Mouse (Mus musculus): ENCODE measurements around the gene Armc10.
"Not testable (repeated sequence)": the region's sequence is repeated elsewhere in the genome, so short reads cannot be mapped to it uniquely, and the experiment has no call there.

Gene Armc10

DNA sequence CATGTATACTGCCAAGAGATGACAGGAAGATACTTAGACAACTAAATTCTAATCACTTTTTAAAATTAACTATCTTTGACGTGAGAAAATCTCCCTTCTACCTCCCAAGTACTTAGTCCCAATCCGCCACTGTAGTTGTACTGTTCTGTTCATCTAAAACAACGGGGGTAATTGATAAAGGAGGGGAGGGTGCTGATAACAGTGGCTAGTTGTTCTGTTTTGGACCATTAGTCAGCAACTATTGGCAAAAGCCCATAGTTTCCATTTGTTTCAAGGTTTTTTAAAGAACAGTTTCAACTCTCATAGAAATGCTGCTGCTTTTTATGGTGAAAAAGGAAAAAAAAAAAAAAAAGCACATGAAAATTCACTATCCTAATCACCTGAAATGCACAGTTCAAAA is 58.1 kb downstream of the Armc10 start:
- DNase-seq: no peak

DNA sequence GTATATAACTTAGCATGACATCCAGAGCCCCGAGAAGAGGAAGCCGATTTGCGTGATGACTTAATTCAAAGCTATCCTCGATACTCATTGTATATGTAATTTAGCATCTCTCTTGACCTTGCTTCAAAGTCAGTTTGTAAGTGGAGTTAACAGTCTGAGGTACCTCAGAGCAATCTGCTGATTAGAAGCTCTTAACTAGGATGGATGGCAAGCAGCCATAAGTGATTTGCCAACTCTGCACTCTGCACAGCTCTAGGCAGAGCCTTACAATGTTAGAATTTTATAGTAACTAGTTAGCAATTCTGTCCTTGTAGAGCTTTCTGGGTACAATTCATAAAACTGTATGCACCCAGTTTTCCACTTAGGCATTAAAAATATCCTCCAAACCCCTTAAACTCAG is 60.9 kb downstream of the Armc10 start:
- no peak for DNase-seq

- not testable (repeated sequence) for DNase-seq
Measured at GRCm38 (mm10) chr5:21708011-21708410, 62.4 kb downstream of the Armc10 start.
